Mouse (Mus musculus) hindbrain, embryonic 11.5 days (tissue): ENCODE measurements around the gene Gm3072. TPM values are rescaled to one million over a fixed set of nuclear protein-coding genes. Genes with fewer than 3 reads are reported as not detected.

ENCODE experiments used
- polyA plus RNA-seq: library from polyadenylated mRNA; unstranded; fragments of >200 nt; fragmentation: Nextera tagmentation; extraction: Ambion mirVana; gene quantifications from 2 replicates; pipeline ENCODE4 v1.2.1, GENCODE M21; 2014

Gm3072 gene
- polyA plus RNA-seq, 1 experiment from 2014 or later = not detected

Other genes with a start within 250 kb of the Gm3072 start
- not detected in 2 replicates for gene Gm7945, start 238.2 kb downstream of the Gm3072 start, polyA plus RNA-seq
- gene Gm6482, start 216.3 kb downstream of the Gm3072 start, polyA plus RNA-seq = not detected in 2 replicates
- gene Gm7954, start 171.1 kb downstream of the Gm3072 start, polyA plus RNA-seq = not detected in 2 replicates
- gene Gm3486, start 135.1 kb downstream of the Gm3072 start, polyA plus RNA-seq = not detected in 2 replicates
- not detected in 2 replicates for gene Gm7970, start 69.0 kb downstream of the Gm3072 start, polyA plus RNA-seq
- gene 1700049E17Rik2, start 51.4 kb downstream of the Gm3072 start, polyA plus RNA-seq = not detected in 2 replicates
- not detected in 2 replicates for gene Gm3676, start 21.9 kb upstream of the Gm3072 start, polyA plus RNA-seq
- not detected in 2 replicates for gene Gm8068, start 77.3 kb upstream of the Gm3072 start, polyA plus RNA-seq
- gene Gm7929, start 126.0 kb upstream of the Gm3072 start, polyA plus RNA-seq = not detected in 2 replicates
- not detected in 2 replicates for gene Gm47189, start 147.8 kb upstream of the Gm3072 start, polyA plus RNA-seq